ENCODE assay signal across 9 mouse cellular contexts in the genomic region with DNA sequence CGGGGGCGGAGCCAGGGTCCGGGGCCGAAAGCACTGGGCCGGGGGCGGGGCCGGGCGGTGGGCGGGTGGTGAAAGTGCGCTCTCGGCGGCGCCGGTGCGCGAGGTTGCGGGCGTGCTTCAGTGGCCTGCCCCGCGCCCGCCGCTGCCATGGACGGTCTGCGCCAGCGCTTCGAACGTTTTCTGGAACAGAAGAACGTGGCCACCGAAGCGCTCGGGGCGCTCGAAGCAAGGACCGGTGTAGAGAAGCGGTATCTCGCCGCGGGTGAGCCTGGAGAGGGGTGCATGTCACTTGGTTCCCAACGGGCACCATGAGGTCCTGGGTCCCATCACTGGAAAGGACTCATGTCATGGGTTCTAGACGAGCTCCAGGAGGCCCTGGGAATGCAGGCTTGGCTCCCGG. TPM values are rescaled to one million over a fixed set of nuclear protein-coding genes. Genes with fewer than 3 reads are reported as not detected.
DNase-seq lines count a peak whose midpoint lies in the region; ATAC-seq and TF ChIP-seq lines count a peak whose summit lies in the region.
"Had no signal": no experiment of that assay in that cellular context is flagged by ENCODE, and none has a peak within 500 bp of the region (broad histone marks: within the 10 kb centered on the region; RNA-seq: fewer than 3 reads in every experiment).

No protein-coding gene starts in this region.

- H3K4me1 ChIP-seq in embryonic facial prominence, embryonic 13.5 days, result peaks cover 23% of the 10 kb centered on the region
- H3K4me1 ChIP-seq in intestine, embryonic 14.5 days (replicated peaks; ENCODE audit: control insufficient read depth, insufficient read depth, low read length), result peaks cover 21% of the 10 kb centered on the region
- peaks cover 17% of the 10 kb centered on the region for H3K4me1 ChIP-seq in neural tube, embryonic 12.5 days

- H3K9ac ChIP-seq in embryonic facial prominence, embryonic 13.5 days, result peak overlapping the region; percentile 72
- H3K9ac ChIP-seq in intestine, embryonic 14.5 days (ENCODE audit: low read length), result peak overlapping the region; percentile 46
- H3K9ac ChIP-seq in neural tube, embryonic 12.5 days, result peak overlapping the region; percentile 53

- ATAC-seq in embryonic facial prominence, embryonic 13.5 days (ENCODE audit: insufficient number of reproducible peaks, insufficient read depth, low FRiP score, low TSS enrichment, low read depth), result no peak
- peak; percentile 19; the same call in 1 of the 2 replicates for ATAC-seq in intestine, embryonic 14.5 days (replicated peaks; ENCODE audit: low FRiP score, low TSS enrichment, low read depth)
- no peak for ATAC-seq in neural tube, embryonic 12.5 days (ENCODE audit: low FRiP score, low read depth)

- no peaks in the 10 kb centered on the region for H3K36me3 ChIP-seq in embryonic facial prominence, embryonic 13.5 days
- no peaks in the 10 kb centered on the region for H3K36me3 ChIP-seq in intestine, embryonic 14.5 days (ENCODE audit: control insufficient read depth, insufficient read depth, low read length)
- no peaks in the 10 kb centered on the region for H3K36me3 ChIP-seq in neural tube, embryonic 12.5 days

- WGBS in embryonic facial prominence, embryonic 13.5 days, result under 1% methylated on average over 41 of the region's 41 CpGs
- WGBS in intestine, embryonic 14.5 days, result 2% methylated on average over 41 of the region's 41 CpGs
- 1% methylated on average over 41 of the region's 41 CpGs for WGBS in neural tube, embryonic 12.5 days

- intact Hi-C loops in left cerebral cortex, adult 2 months (cut with DNase I), result no loop called here
- intact Hi-C loops in left cerebral cortex, postnatal 14 days (cut with DNase I), result no loop called here

- no peak for DNase-seq in left cerebral cortex, adult 2 months (ENCODE audit: extremely low spot score in 1 of 2, low spot score in 2 of 2)
- no peak for DNase-seq in left cerebral cortex, adult 9 months (ENCODE audit: low spot score in 2 of 2)
- no peak for DNase-seq in intestine, embryonic 14.5 days (ENCODE audit: low spot score)
- no peak for DNase-seq in left cerebral cortex, postnatal 14 days (ENCODE audit: low spot score in 2 of 2)
- DNase-seq in gastrocnemius, postnatal 4 days (ENCODE audit: low spot score in 2 of 2), result no peak
- DNase-seq in ovary, postnatal 36 days (ENCODE audit: low spot score), result no peak

- peaks cover 25% of the 10 kb centered on the region for H3K27me3 ChIP-seq in embryonic facial prominence, embryonic 13.5 days
- 0 out of 2 replicates have a peak, but pooled peaks cover 3% of the 10 kb centered on the region for H3K27me3 ChIP-seq in intestine, embryonic 14.5 days (replicated peaks; ENCODE audit: control insufficient read depth, insufficient read depth, low read length)
- peaks cover 21% of the 10 kb centered on the region for H3K27me3 ChIP-seq in neural tube, embryonic 12.5 days (replicated peaks)

- TF ChIP-seq CTCF in left cerebral cortex, adult 2 months (IDR thresholded peaks at IDR 0.05), result no peak

- H3K4me3 ChIP-seq in left cerebral cortex, adult 2 months, result peak overlapping the region; percentile 58
- peak overlapping the region; percentile 54 for H3K4me3 ChIP-seq in embryonic facial prominence, embryonic 13.5 days
- H3K4me3 ChIP-seq in intestine, embryonic 14.5 days (ENCODE audit: low read depth, low read length), result peak overlapping the region; percentile 46
- peak overlapping the region; percentile 38 for H3K4me3 ChIP-seq in neural tube, embryonic 12.5 days

- no peak overlapping the region for H3K27ac ChIP-seq in left cerebral cortex, adult 2 months
- no peak overlapping the region for H3K27ac ChIP-seq in embryonic facial prominence, embryonic 13.5 days
- no peak overlapping the region for H3K27ac ChIP-seq in intestine, embryonic 14.5 days (ENCODE audit: low read depth)
- no peak overlapping the region for H3K27ac ChIP-seq in neural tube, embryonic 12.5 days

- H3K9me3 ChIP-seq in embryonic facial prominence, embryonic 13.5 days, result no peaks in the 10 kb centered on the region
- no peaks in the 10 kb centered on the region for H3K9me3 ChIP-seq in intestine, embryonic 14.5 days (ENCODE audit: control insufficient read depth, low read length)
- no peaks in the 10 kb centered on the region for H3K9me3 ChIP-seq in neural tube, embryonic 12.5 days

- peak overlapping the region; percentile 94 for H3K4me2 ChIP-seq in embryonic facial prominence, embryonic 13.5 days
- H3K4me2 ChIP-seq in intestine, embryonic 14.5 days (ENCODE audit: low read length), result peak overlapping the region; percentile 94
- peak overlapping the region; percentile 79 for H3K4me2 ChIP-seq in neural tube, embryonic 12.5 days (replicated peaks)

RNA-seq across cellular contexts. Expression of gene Reep6, which starts 0.3 kb away (rescaled TPM):
- total RNA-seq in left cerebral cortex, adult 2 months (2021), result 10 to 100 TPM; 13.5 to 13.6 TPM
- 6.0 and 6.3 TPM in 2 replicates for polyA plus RNA-seq in embryonic facial prominence, embryonic 13.5 days (2015; fragmentation: Nextera tagmentation; extraction: Ambion mirVana)
- polyA plus RNA-seq in intestine, embryonic 14.5 days (2014; fragmentation: Nextera tagmentation; extraction: Ambion mirVana), result 42.4 and 58.1 TPM in 2 replicates
- 3.4 and 3.6 TPM in 2 replicates for polyA plus RNA-seq in neural tube, embryonic 12.5 days (2016; fragmentation: Nextera tagmentation; extraction: Ambion mirVana)
- total RNA-seq in left cerebral cortex, postnatal 14 days (2021), result 10 to 100 TPM in 1 of 2 experiments, 1 to 10 TPM in 1; 8.6 to 10.1 TPM
- total RNA-seq in gastrocnemius, postnatal 4 days (2021), result 1 to 10 TPM; 2.7 to 4.1 TPM

RNA-seq across cellular contexts. Expression of gene Pcsk4, which starts 0.8 kb away (rescaled TPM):
- 1 to 10 TPM; 4.0 to 5.4 TPM for total RNA-seq in left cerebral cortex, adult 2 months (2021)
- polyA plus RNA-seq in embryonic facial prominence, embryonic 13.5 days (2015; fragmentation: Nextera tagmentation; extraction: Ambion mirVana), result 4.4 and 4.9 TPM in 2 replicates
- polyA plus RNA-seq in intestine, embryonic 14.5 days (2014; fragmentation: Nextera tagmentation; extraction: Ambion mirVana), result 6.8 and 7.3 TPM in 2 replicates
- polyA plus RNA-seq in neural tube, embryonic 12.5 days (2016; fragmentation: Nextera tagmentation; extraction: Ambion mirVana), result 2.2 and 2.3 TPM in 2 replicates
- 1 to 10 TPM; 4.9 to 5.7 TPM for total RNA-seq in left cerebral cortex, postnatal 14 days (2021)
- total RNA-seq in gastrocnemius, postnatal 4 days (2021), result 1 to 10 TPM; 1.0 to 1.5 TPM

RNA-seq across cellular contexts. Expression of gene 2310011J03Rik, which starts 9.7 kb away (rescaled TPM):
- total RNA-seq in left cerebral cortex, adult 2 months (2021), result 10 to 100 TPM; 26.3 to 26.9 TPM
- 49.3 and 57.9 TPM in 2 replicates for polyA plus RNA-seq in embryonic facial prominence, embryonic 13.5 days (2015; fragmentation: Nextera tagmentation; extraction: Ambion mirVana)
- polyA plus RNA-seq in intestine, embryonic 14.5 days (2014; fragmentation: Nextera tagmentation; extraction: Ambion mirVana), result 43.4 and 45.2 TPM in 2 replicates
- 37.7 and 41.1 TPM in 2 replicates for polyA plus RNA-seq in neural tube, embryonic 12.5 days (2016; fragmentation: Nextera tagmentation; extraction: Ambion mirVana)
- total RNA-seq in left cerebral cortex, postnatal 14 days (2021), result 10 to 100 TPM; 21.2 to 25.5 TPM
- 10 to 100 TPM; 16.7 to 17.6 TPM for total RNA-seq in gastrocnemius, postnatal 4 days (2021)

RNA-seq across cellular contexts. Expression of gene Adamtsl5, which starts 18.1 kb away (rescaled TPM):
- total RNA-seq in left cerebral cortex, adult 2 months (2021), result 10 to 100 TPM in 1 of 2 experiments, 1 to 10 TPM in 1; 7.9 to 11.1 TPM
- polyA plus RNA-seq in embryonic facial prominence, embryonic 13.5 days (2015; fragmentation: Nextera tagmentation; extraction: Ambion mirVana), result 3.2 and 4.3 TPM in 2 replicates
- polyA plus RNA-seq in intestine, embryonic 14.5 days (2014; fragmentation: Nextera tagmentation; extraction: Ambion mirVana), result 8.1 and 8.7 TPM in 2 replicates
- polyA plus RNA-seq in neural tube, embryonic 12.5 days (2016; fragmentation: Nextera tagmentation; extraction: Ambion mirVana), result 0.50 and 1.1 TPM in 2 replicates
- 1 to 10 TPM; 2.0 to 4.2 TPM for total RNA-seq in left cerebral cortex, postnatal 14 days (2021)
- total RNA-seq in gastrocnemius, postnatal 4 days (2021), result 10 to 100 TPM; 15.5 to 16.5 TPM
- total RNA-seq: granulocyte monocyte progenitor cell, adult 5-6 weeks had no signal

RNA-seq across cellular contexts. Expression of gene Plk5, which starts 26.2 kb away (rescaled TPM):
- total RNA-seq in left cerebral cortex, adult 2 months (2021), result 10 to 100 TPM; 27.3 to 37.9 TPM
- 1.8 and 2.6 TPM in 2 replicates for polyA plus RNA-seq in embryonic facial prominence, embryonic 13.5 days (2015; fragmentation: Nextera tagmentation; extraction: Ambion mirVana)
- polyA plus RNA-seq in intestine, embryonic 14.5 days (2014; fragmentation: Nextera tagmentation; extraction: Ambion mirVana), result 0.22 and 0.32 TPM in 2 replicates
- polyA plus RNA-seq in neural tube, embryonic 12.5 days (2016; fragmentation: Nextera tagmentation; extraction: Ambion mirVana), result 0.29 and 0.49 TPM in 2 replicates
- total RNA-seq in left cerebral cortex, postnatal 14 days (2021), result 10 to 100 TPM in 1 of 2 experiments, 1 to 10 TPM in 1; 7.6 to 10.6 TPM
- under 1 TPM in 1 of 2 experiments, not detected in 1; 0.34 TPM for total RNA-seq in gastrocnemius, postnatal 4 days (2021)
- total RNA-seq: granulocyte monocyte progenitor cell, adult 5-6 weeks had no signal
